Comparison of ENCODE assay signal across 8 mouse cellular contexts in genomic region chr10:93309934-93310621, GRCm38 (mm10). TPM values are rescaled to one million over a fixed set of nuclear protein-coding genes. Genes with fewer than 3 reads are reported as not detected.
DNase-seq lines count a peak whose midpoint lies in the region; ATAC-seq and TF ChIP-seq lines count a peak whose summit lies in the region.

No protein-coding gene starts in this region.

- no peaks in the 10 kb centered on the region for H3K27me3 ChIP-seq in kidney, embryonic 14.5 days (ENCODE audit: control insufficient read depth, insufficient read depth, low read length)
- peaks cover 28% of the 10 kb centered on the region for H3K27me3 ChIP-seq in megakaryocyte, embryonic 14.5 days (replicated peaks)

- H3K36me3 ChIP-seq in kidney, embryonic 14.5 days (ENCODE audit: control insufficient read depth, insufficient read depth, low read length) = no peaks in the 10 kb centered on the region; the same call in 1 of the 2 replicates
- no peaks in the 10 kb centered on the region for H3K36me3 ChIP-seq in megakaryocyte, embryonic 14.5 days (replicated peaks; ENCODE audit: low read length)

- H3K9me3 ChIP-seq in kidney, embryonic 14.5 days (ENCODE audit: control insufficient read depth, low read length) = no peaks in the 10 kb centered on the region
- no peaks in the 10 kb centered on the region for H3K9me3 ChIP-seq in megakaryocyte, embryonic 14.5 days

- H3K4me3 ChIP-seq in bone marrow macrophage, adult 2 months (ENCODE audit: insufficient read depth, low read length) = peak overlapping the region; percentile 99
- H3K4me3 ChIP-seq in kidney, embryonic 14.5 days (ENCODE audit: low read length) = peak overlapping the region; percentile 85
- peak overlapping the region; percentile 95 for H3K4me3 ChIP-seq in megakaryocyte, embryonic 14.5 days (replicated peaks)

- under 1% methylated on average over 43 of the region's 43 CpGs for WGBS in kidney, embryonic 14.5 days

- TF ChIP-seq CTCF in bone marrow macrophage, adult 2 months (IDR thresholded peaks at IDR 0.05; ENCODE audit: low read depth, low read length) = no peak

- peak overlapping the region; percentile 83 for H3K4me2 ChIP-seq in kidney, embryonic 14.5 days (replicated peaks; ENCODE audit: low read depth, low read length)

- peak overlapping the region; percentile 92 for H3K9ac ChIP-seq in kidney, embryonic 14.5 days (ENCODE audit: low read depth, low read length)

- peaks cover 22% of the 10 kb centered on the region for H3K4me1 ChIP-seq in bone marrow macrophage, adult 2 months (ENCODE audit: control insufficient read depth, insufficient read depth, low read length)
- peaks cover 21% of the 10 kb centered on the region; the same call in 1 of the 2 replicates for H3K4me1 ChIP-seq in kidney, embryonic 14.5 days (ENCODE audit: control insufficient read depth, insufficient read depth, low read length)
- peaks cover 19% of the 10 kb centered on the region for H3K4me1 ChIP-seq in megakaryocyte, embryonic 14.5 days

- no peak for TF ChIP-seq POLR2A in bone marrow macrophage, adult 2 months (IDR thresholded peaks at IDR 0.05; ENCODE audit: borderline replicate concordance, low read depth, low read length)

- peak; percentile 30 to 39 for DNase-seq in layer of hippocampus, postnatal 10 days (ENCODE audit: low spot score in 2 of 2)
- DNase-seq in layer of hippocampus, postnatal 14 days (ENCODE audit: low spot score in 2 of 2) = no peak
- DNase-seq in spleen, postnatal 14 days (ENCODE audit: low spot score in 2 of 2) = peak; percentile 16 to 54
- DNase-seq in layer of hippocampus, adult 11-12 months (ENCODE audit: low spot score) = no peak

- ATAC-seq in granulocyte monocyte progenitor cell, adult 5-6 weeks (replicated peaks; ENCODE audit: poor library complexity, severe bottlenecking) = peak; percentile 23; the same call in 1 of the 2 replicates
- ATAC-seq in kidney, embryonic 14.5 days (ENCODE audit: low FRiP score, low TSS enrichment) = peak; percentile 61

- H3K27ac ChIP-seq in bone marrow macrophage, adult 2 months (ENCODE audit: insufficient read depth, low read depth, low read length) = peak overlapping the region; percentile 80
- H3K27ac ChIP-seq in kidney, embryonic 14.5 days (ENCODE audit: low read depth, low read length) = peak overlapping the region; percentile 96

RNA-seq across cellular contexts. Expression of gene Elk3, which starts 0.9 kb away (rescaled TPM):
- total RNA-seq in layer of hippocampus, postnatal 10 days (2021) = 10 to 100 TPM; 12.3 to 12.8 TPM
- total RNA-seq in layer of hippocampus, postnatal 14 days (2021) = 1 to 10 TPM; 8.9 to 9.8 TPM
- 57.2 and 65.1 TPM in 2 replicates for polyA plus RNA-seq in bone marrow macrophage, adult 2 months (2012; ENCODE audit: insufficient read depth, insufficient read length, missing spikeins)
- 32.0 and 34.6 TPM in 2 replicates for total RNA-seq in granulocyte monocyte progenitor cell, adult 5-6 weeks (2014; fragmentation: Nextera tagmentation)
- 16.3 and 19.0 TPM in 2 replicates for total RNA-seq in granulocyte monocyte progenitor cell, adult 5-6 weeks (2017)
- polyA plus RNA-seq in kidney, embryonic 14.5 days (2014; fragmentation: Nextera tagmentation; extraction: Ambion mirVana) = 43.4 and 49.1 TPM in 2 replicates
- 6.0 and 12.6 TPM in 2 replicates for polyA plus RNA-seq in megakaryocyte, embryonic 14.5 days (2012; ENCODE audit: insufficient read depth, low replicate concordance)

Comparison
In these comparisons a context has a peak if more than half of its experiments do, and no peak if none do; other contexts are left out.
1. DNase-seq: peak in layer of hippocampus, postnatal 10 days (2 of 2) and spleen, postnatal 14 days (2 of 2); none in layer of hippocampus, postnatal 14 days (0 of 2) and layer of hippocampus, adult 11-12 months (single experiment).
2. Peak in every context shown above with its lines, with median percentiles within 50 percentile points of each other: H3K4me3 ChIP-seq.